Mouse (Mus musculus): ENCODE measurements around the gene Iqcc.

Iqcc gene

GRCm38 (mm10) chr4:129618786-129619691 is at the start of gene Iqcc:
Gene Iqcc (minus strand): TSS chr4:129619099.
- peak; percentile 97 for DNase-seq

- no peak for DNase-seq
Observed at GRCm38 (mm10) chr4:129662255-129662813, 43.4 kb upstream of the Iqcc start.

- no peak for DNase-seq
Observed at GRCm38 (mm10) chr4:129661584-129661983, 42.7 kb upstream of the Iqcc start.

GRCm38 (mm10) chr4:129654770-129655169 is 35.9 kb upstream of the Iqcc start:
- no peak for DNase-seq

GRCm38 (mm10) chr4:129650359-129650758 is 31.5 kb upstream of the Iqcc start:
- peak; percentile 67 for DNase-seq

- no peak for DNase-seq
Observed at GRCm38 (mm10) chr4:129648656-129649055, 29.8 kb upstream of the Iqcc start.

- no peak for DNase-seq
Observed at GRCm38 (mm10) chr4:129645204-129645603, 26.3 kb upstream of the Iqcc start.

GRCm38 (mm10) chr4:129641756-129642155 is 22.9 kb upstream of the Iqcc start:
- peak; percentile 42 for DNase-seq

- peak; percentile 98 for DNase-seq
Observed at GRCm38 (mm10) chr4:129640638-129641467, 22.0 kb upstream of the Iqcc start, which contains the start of gene Txlna. Gene Txlna (minus strand): TSS chr4:129641065.

- DNase-seq = peak; percentile 48
Observed at GRCm38 (mm10) chr4:129640101-129640637, 21.3 kb upstream of the Iqcc start.

- no peak for DNase-seq
Observed at GRCm38 (mm10) chr4:129639221-129639620, 20.3 kb upstream of the Iqcc start.

- DNase-seq = no peak
Observed at GRCm38 (mm10) chr4:129633852-129634251, 15.0 kb upstream of the Iqcc start.

GRCm38 (mm10) chr4:129631867-129632266 is 13.0 kb upstream of the Iqcc start:
- DNase-seq = no peak

- DNase-seq = no peak
Observed at GRCm38 (mm10) chr4:129630944-129631343, 12.0 kb upstream of the Iqcc start.

GRCm38 (mm10) chr4:129626035-129626434 is 7.1 kb upstream of the Iqcc start:
- DNase-seq = no peak

- DNase-seq = no peak
Observed at GRCm38 (mm10) chr4:129625496-129625895, 6.6 kb upstream of the Iqcc start.

- peak; percentile 61 for DNase-seq
Observed at GRCm38 (mm10) chr4:129625029-129625370, 6.1 kb upstream of the Iqcc start.

GRCm38 (mm10) chr4:129624281-129625028 is 5.6 kb upstream of the Iqcc start:
- DNase-seq = peak; percentile 90

GRCm38 (mm10) chr4:129623681-129624091 is 4.8 kb upstream of the Iqcc start, which contains the start of gene Ccdc28b:
Gene Ccdc28b (minus strand): TSS chr4:129623947.
- peak; percentile 69 for DNase-seq

- DNase-seq = no peak
Observed at GRCm38 (mm10) chr4:129622803-129623535, 4.1 kb upstream of the Iqcc start.

- DNase-seq = no peak
Observed at GRCm38 (mm10) chr4:129622120-129622802, 3.4 kb upstream of the Iqcc start.

Measured in kidney, adult 9 months (tissue).